Mouse (Mus musculus) liver, embryonic 18 days (tissue): ENCODE measurements around the gene Ciao2a. TPM values are rescaled to one million over a fixed set of nuclear protein-coding genes. Genes with fewer than 3 reads are reported as not detected.

Experiments used
- polyA plus RNA-seq: library from polyadenylated mRNA; depleted of rRNA; stranded (reverse); fragments of >200 nt; gene quantifications from 2 replicates; pipeline ENCODE4 v1.2.3, GENCODE M21; 2012; rRNA removed

Gene Ciao2a
- 35.0 and 35.9 TPM in 2 replicates for polyA plus RNA-seq

DNA sequence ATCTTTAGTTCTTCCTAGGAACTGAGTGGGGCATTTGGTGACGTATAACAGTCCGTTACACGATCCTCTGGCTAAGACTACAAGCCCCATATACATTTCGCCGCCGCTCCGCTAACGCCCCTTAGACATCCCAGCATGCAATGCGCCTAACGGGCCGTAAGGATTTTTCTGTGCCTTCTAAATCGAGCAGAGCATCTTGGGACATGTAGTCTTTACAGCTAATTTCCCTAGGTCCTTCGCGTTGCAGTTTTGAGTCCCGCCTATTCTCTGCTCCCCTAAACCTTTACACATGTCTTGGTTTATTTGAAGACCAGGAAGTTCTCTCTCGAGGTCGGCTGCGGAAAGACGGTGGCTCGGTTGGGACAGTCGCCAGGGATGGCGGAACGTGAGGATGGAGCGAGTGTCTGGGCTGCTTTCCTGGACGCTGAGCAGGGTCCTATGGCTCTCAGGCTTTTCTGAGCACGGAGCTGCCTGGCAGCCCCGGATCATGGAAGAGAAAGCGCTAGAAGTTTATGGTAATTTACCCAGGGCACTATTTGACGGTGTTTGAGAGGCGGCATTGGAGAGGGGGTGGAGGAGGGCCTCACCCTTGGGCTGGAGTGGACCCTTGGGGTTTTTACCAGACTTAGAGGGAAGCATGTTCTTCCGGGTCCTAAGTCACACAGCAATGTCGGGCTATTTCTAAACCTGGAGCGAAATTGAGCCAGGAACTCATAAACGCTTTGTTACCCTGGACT, at the start of gene Ciao2a, which contains the start of gene Snx1:
Ciao2a (plus strand) TSS at position 156 of the 737 bp plus-strand sequence.
Snx1 (minus strand) TSS at position 132 of the 737 bp plus-strand sequence.

DNA sequence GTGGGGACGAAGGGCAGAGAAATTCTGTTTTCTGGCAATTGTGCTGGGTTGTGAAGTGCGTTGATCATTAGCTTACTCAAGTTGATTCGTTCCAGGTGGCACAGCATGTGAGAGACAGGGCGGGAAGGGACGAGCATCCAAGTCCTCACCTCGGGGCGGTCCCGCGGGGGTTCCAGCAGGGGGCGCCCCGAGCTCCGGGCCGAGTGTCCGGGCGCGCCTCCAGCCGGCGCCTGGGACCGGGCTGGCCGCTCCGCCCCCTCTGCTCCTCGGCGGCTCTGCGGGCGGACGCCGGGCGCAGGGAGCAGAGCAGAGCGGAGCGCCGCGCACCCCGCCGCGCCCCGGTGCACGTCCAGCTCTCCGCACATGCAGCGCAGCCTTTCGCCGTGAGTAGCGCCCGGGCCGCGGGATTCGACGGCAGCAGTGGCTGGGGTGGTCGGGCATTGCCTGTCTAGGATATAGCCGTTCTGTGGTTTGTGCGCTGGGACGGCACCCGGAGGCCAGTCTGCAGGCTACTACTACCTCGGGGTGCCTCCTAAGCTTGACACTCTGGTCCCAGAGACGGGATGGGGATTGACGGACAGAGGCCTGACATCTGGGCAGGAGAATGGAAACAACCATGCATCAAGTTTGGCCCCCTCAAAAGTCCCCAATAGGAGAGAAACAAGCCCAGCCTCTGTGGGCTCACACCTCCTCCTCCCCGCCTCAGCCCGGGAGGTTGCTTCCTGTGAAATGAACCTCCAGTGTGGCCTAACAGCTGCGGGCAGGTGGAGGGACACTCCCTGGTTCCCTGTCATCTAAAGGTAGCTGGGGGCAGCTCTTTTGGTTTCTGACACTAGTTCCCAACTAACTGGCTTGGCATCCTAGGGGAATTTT, 31.8 kb downstream of the Ciao2a start, which contains the start of gene Dapk2:
Dapk2 (plus strand) TSS at position 266 of the 873 bp plus-strand sequence.

Other genes with a start within 250 kb of the Ciao2a start
- gene Pclaf, start 236.4 kb upstream of the Ciao2a start, polyA plus RNA-seq = 28.5 and 40.3 TPM in 2 replicates
- 5.0 TPM in 2 replicates for gene Trip4, start 217.8 kb upstream of the Ciao2a start, polyA plus RNA-seq
- gene Csnk1g1, start 217.7 kb upstream of the Ciao2a start, polyA plus RNA-seq = 2.0 and 2.7 TPM in 2 replicates
- gene Ppib, start 66.4 kb upstream of the Ciao2a start, polyA plus RNA-seq = 466 and 478 TPM in 2 replicates
- 8.8 and 11.0 TPM in 2 replicates for gene Snx22, start 56.9 kb upstream of the Ciao2a start, polyA plus RNA-seq
- gene Snx1, start within 50 bp of the Ciao2a start, polyA plus RNA-seq = 32.2 and 32.5 TPM in 2 replicates
- 12.3 and 14.3 TPM in 2 replicates for gene Dapk2, start 31.6 kb downstream of the Ciao2a start, polyA plus RNA-seq
- 16.8 and 18.2 TPM in 2 replicates for gene Herc1, start 223.8 kb downstream of the Ciao2a start, polyA plus RNA-seq